Mouse (Mus musculus): ENCODE measurements at regions not wholly inside any gene's neighbourhood (a gene's known extent, or its start where the extent isn't known, plus 50 kb on each side); places are given as distances from the start of the nearest gene placed in this dataset.

DNA sequence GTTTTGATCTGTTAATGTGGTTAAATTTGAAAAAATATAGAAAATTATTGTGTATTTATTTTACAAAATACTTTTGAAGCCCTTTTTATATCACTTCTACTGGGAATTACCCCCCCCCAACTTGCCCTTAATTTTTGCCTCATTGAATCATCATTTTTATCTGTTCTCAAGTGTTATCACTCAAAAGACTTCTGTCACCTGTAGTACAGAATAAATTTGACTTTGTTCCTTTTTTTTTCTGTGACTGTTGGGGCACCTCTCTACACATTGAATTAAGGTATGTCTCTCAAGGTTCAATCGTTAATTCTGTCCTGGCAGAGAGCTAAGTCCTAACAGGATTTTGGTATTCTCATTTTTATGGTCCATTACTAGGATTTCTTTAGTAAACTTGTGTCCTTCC is 1123.0 kb upstream of the Cited2 start:
- TF ChIP-seq CTCF (IDR thresholded peaks at IDR 0.05; ENCODE audit: low read depth, low read length) (no peak), EP300 (IDR thresholded peaks at IDR 0.05; ENCODE audit: insufficient read depth, low read depth, low read length) (no peak), POLR2A (IDR thresholded peaks at IDR 0.05; ENCODE audit: insufficient read depth, low read length) (no peak)

All from ES-Bruce4 (cell line).